In the genomic region with DNA sequence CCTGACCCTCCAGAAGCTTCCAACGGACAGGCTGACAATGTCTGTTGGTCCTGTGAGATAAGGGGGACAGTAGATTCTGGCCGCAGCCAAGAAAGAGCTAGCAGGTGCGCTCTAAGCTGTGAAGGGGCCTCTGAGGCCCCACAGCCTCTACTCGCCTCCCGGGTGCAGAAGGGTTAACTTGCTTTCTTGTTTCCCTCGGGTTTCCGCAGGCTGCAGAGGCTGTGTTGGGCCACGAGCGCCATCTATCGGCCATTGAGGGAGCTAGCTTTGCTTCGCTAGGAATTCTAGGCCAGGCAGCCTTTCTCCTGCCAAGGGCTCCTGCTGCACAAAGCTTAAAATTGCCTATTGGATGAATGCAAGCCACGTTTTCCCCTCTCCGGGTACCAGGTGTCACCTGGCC, we compare ENCODE assay signal across 7 mouse cellular contexts. TPM values are rescaled to one million over a fixed set of nuclear protein-coding genes. Genes with fewer than 3 reads are reported as not detected.
A peak's percentile ranks its signal among the peaks of the same experiment; 100 is the strongest.
DNase-seq lines count a peak whose midpoint lies in the region; ATAC-seq and TF ChIP-seq lines count a peak whose summit lies in the region.

No protein-coding gene starts in this region.

- peak; percentile 94 for TF ChIP-seq CTCF in kidney, adult 2 months (conservative IDR thresholded peaks at IDR 0.05; ENCODE audit: insufficient read depth, insufficient read length, low read depth, low read length)

- H3K4me3 ChIP-seq in kidney, adult 2 months (ENCODE audit: insufficient read depth, low read depth, low read length): no peak overlapping the region
- H3K4me3 ChIP-seq in limb, embryonic 10.5 days: 0 out of 2 replicates have a peak overlapping the region, but pooled peaks have one; percentile 18
- no peak overlapping the region for H3K4me3 ChIP-seq in midbrain, embryonic 15.5 days

- WGBS in kidney, adult 2 months: 2% methylated on average over 13 of the region's 13 CpGs
- 0% methylated on average over 13 of the region's 13 CpGs for WGBS in limb, embryonic 10.5 days
- under 1% methylated on average over 13 of the region's 13 CpGs for WGBS in midbrain, embryonic 15.5 days

- DNase-seq in adrenal gland, postnatal 10 days: peak; percentile 92
- DNase-seq in embryo, embryonic 11.5 days (ENCODE audit: low read depth, low spot score): peak; percentile 93
- DNase-seq in kidney, adult 2 months: peak; percentile 93
- peak; percentile 97 for DNase-seq in limb, embryonic 10.5 days (ENCODE audit: low spot score)
- peak; percentile 62 for DNase-seq in spleen, adult 12 weeks (ENCODE audit: low spot score)

- 0 out of 2 replicates have a peak overlapping the region, but pooled peaks have one; percentile 5 for H3K4me2 ChIP-seq in midbrain, embryonic 15.5 days

- H3K4me1 ChIP-seq in kidney, adult 2 months (ENCODE audit: control insufficient read depth, insufficient read depth, low read length): peaks cover 18% of the 10 kb centered on the region; the same call in 1 of the 2 replicates
- H3K4me1 ChIP-seq in limb, embryonic 10.5 days: peaks cover 48% of the 10 kb centered on the region
- H3K4me1 ChIP-seq in midbrain, embryonic 15.5 days: peaks cover 43% of the 10 kb centered on the region

- H3K9me3 ChIP-seq in limb, embryonic 10.5 days (replicated peaks): no peaks in the 10 kb centered on the region
- H3K9me3 ChIP-seq in midbrain, embryonic 15.5 days: no peaks in the 10 kb centered on the region

- no peak for TF ChIP-seq POLR2A in kidney, adult 2 months (IDR thresholded peaks at IDR 0.05; ENCODE audit: low read depth, low read length)

- ATAC-seq in granulocyte monocyte progenitor cell, adult 5-6 weeks (replicated peaks; ENCODE audit: poor library complexity, severe bottlenecking): peak; percentile 54
- no peak; the same call in 1 of the 2 replicates for ATAC-seq in midbrain, embryonic 15.5 days (replicated peaks)

- H3K27me3 ChIP-seq in kidney, adult 2 months (replicated peaks; ENCODE audit: control insufficient read depth, insufficient read depth, low read length): no peaks in the 10 kb centered on the region
- H3K27me3 ChIP-seq in limb, embryonic 10.5 days (ENCODE audit: low read depth, poor library complexity, severe bottlenecking): peaks cover 57% of the 10 kb centered on the region
- H3K27me3 ChIP-seq in midbrain, embryonic 15.5 days (replicated peaks): peaks cover 33% of the 10 kb centered on the region

- H3K36me3 ChIP-seq in kidney, adult 2 months (ENCODE audit: control insufficient read depth, insufficient read depth, low read length): no peaks in the 10 kb centered on the region
- H3K36me3 ChIP-seq in limb, embryonic 10.5 days: no peaks in the 10 kb centered on the region
- no peaks in the 10 kb centered on the region for H3K36me3 ChIP-seq in midbrain, embryonic 15.5 days (replicated peaks)

- H3K9ac ChIP-seq in midbrain, embryonic 15.5 days: no peak overlapping the region

- no peak overlapping the region for H3K27ac ChIP-seq in kidney, adult 2 months (ENCODE audit: insufficient read depth, low read depth, low read length)
- peak overlapping the region; percentile 47 for H3K27ac ChIP-seq in limb, embryonic 10.5 days
- no peak overlapping the region for H3K27ac ChIP-seq in midbrain, embryonic 15.5 days

RNA-seq across cellular contexts. Expression of gene Smug1, which starts 1.5 kb away (rescaled TPM):
- 10 to 100 TPM; 14.0 to 19.9 TPM for total RNA-seq in adrenal gland, postnatal 10 days (2021)
- total RNA-seq in granulocyte monocyte progenitor cell, adult 5-6 weeks (2014; fragmentation: Nextera tagmentation): 3.3 and 4.7 TPM in 2 replicates
- 1.8 and 4.0 TPM in 2 replicates for total RNA-seq in granulocyte monocyte progenitor cell, adult 5-6 weeks (2017)
- polyA plus RNA-seq in kidney, adult 2 months (2012; rRNA removed): 15.5 and 19.4 TPM in 2 replicates
- 16.2 and 16.8 TPM in 2 replicates for polyA plus RNA-seq in limb, embryonic 10.5 days (2016; fragmentation: Nextera tagmentation; extraction: Ambion mirVana)
- 23.4 and 24.2 TPM in 2 replicates for polyA plus RNA-seq in midbrain, embryonic 15.5 days (2015; fragmentation: Nextera tagmentation; extraction: Ambion mirVana)
